Mouse (Mus musculus) erythroblast, adult 5-6 weeks (primary cell): Measurements from ENCODE around the gene Iqsec3. TPM values are rescaled to one million over a fixed set of nuclear protein-coding genes. Genes with fewer than 3 reads are reported as not detected.

ENCODE experiments used
- ATAC-seq: replicated peaks from 2 replicates; pipeline ENCODE4 v1.8.0; 2016; ENCODE audit warnings: moderate number of reproducible peaks, mild to moderate bottlenecking, moderate TSS enrichment, inconsistent platforms; ENCODE audit not compliant: poor library complexity, low FRiP score, severe bottlenecking
- total RNA-seq, 2 experiments: library from RNA; stranded (forward) in 1 of 2; stranded (reverse) in 1 of 2; fragments of 150-400 nt in 1 of 2; fragments of 200-764, 138-1000 nt in 1 of 2; gene quantifications; 2 replicates each; pipeline versions ENCODE4 v1.2.3 to v1.2.4; 2015 to 2017; ENCODE audit warnings: low replicate concordance in 2 of 2

Iqsec3 gene
- total RNA-seq, 2 experiments from 2014 or later, result 0.58 TPM; not detected in 1

- no peak for ATAC-seq
These were observed 146.9 kb downstream of the Iqsec3 start for GRCm38 (mm10) chr6:121326486-121327069.

- no peak for ATAC-seq
These were observed 147.7 kb downstream of the Iqsec3 start for GRCm38 (mm10) chr6:121325740-121326139.

- no peak for ATAC-seq
These were observed 148.2 kb downstream of the Iqsec3 start for GRCm38 (mm10) chr6:121325298-121325697.

Other genes starting within 250 kb of the Iqsec3 start
- 18.8 and 38.2 TPM in 2 replicates for gene Usp18, start 227.8 kb downstream of the Iqsec3 start, total RNA-seq (2015; ENCODE audit: low replicate concordance)
- 26.9 and 27.9 TPM in 2 replicates for gene Usp18, start 227.8 kb downstream of the Iqsec3 start, total RNA-seq (2017; ENCODE audit: low replicate concordance)
- 1.7 and 3.1 TPM in 2 replicates for gene Slc6a13, start 173.5 kb downstream of the Iqsec3 start, total RNA-seq (2015; ENCODE audit: low replicate concordance)
- 0.56 and 1.4 TPM in 2 replicates for gene Slc6a13, start 173.5 kb downstream of the Iqsec3 start, total RNA-seq (2017; ENCODE audit: low replicate concordance)
- gene Slc6a12, start 130.6 kb downstream of the Iqsec3 start, total RNA-seq (2015; ENCODE audit: low replicate concordance), result 0.63 and 1.7 TPM in 2 replicates
- gene Slc6a12, start 130.6 kb downstream of the Iqsec3 start, total RNA-seq (2017; ENCODE audit: low replicate concordance), result 1.9 and 3.2 TPM in 2 replicates
- gene A2m, start 161.7 kb upstream of the Iqsec3 start, total RNA-seq (2015; ENCODE audit: low replicate concordance), result not detected in 2 replicates
- not detected in 2 replicates for gene A2m, start 161.7 kb upstream of the Iqsec3 start, total RNA-seq (2017; ENCODE audit: low replicate concordance)